ENCODE assay signal across 1 mouse cellular context in genomic region chr11:94473707-94474543, GRCm38 (mm10).
TF ChIP-seq lines count a peak whose summit lies in the region.

Gene Cacna1g (minus strand): TSS chr11:94474198.

TF ChIP-seq in CH12.LX, 34 proteins besides CTCF, POLR2A, EP300 and RAD21 (continued from another document):
- TF ChIP-seq MEF2A (IDR thresholded peaks at IDR 0.05; ENCODE audit: borderline replicate concordance, low read depth, low read length) (no peak), SIN3A (IDR thresholded peaks at IDR 0.05; ENCODE audit: low read length) (peak; percentile 44; the same call in 1 of the 2 replicates), CHD2 (IDR thresholded peaks at IDR 0.05; ENCODE audit: low read length) (peak; percentile 40; the same call in 1 of the 2 replicates), TBP (conservative IDR thresholded peaks at IDR 0.05; ENCODE audit: low read depth, low read length) (no peak), ELF1 (IDR thresholded peaks at IDR 0.05; ENCODE audit: low read depth, low read length) (no peak), UBTF (IDR thresholded peaks at IDR 0.05; ENCODE audit: low read depth, low read length) (peak; percentile 71; the same call in 1 of the 2 replicates), GABPA (IDR thresholded peaks at IDR 0.05; ENCODE audit: insufficient replicate concordance, low read depth, low read length) (no peak), USF2 (conservative IDR thresholded peaks at IDR 0.05; ENCODE audit: low read depth, low read length) (no peak), TCF12 (IDR thresholded peaks at IDR 0.05; ENCODE audit: low read depth, low read length) (0 out of 2 replicates have a peak, but pooled peaks have one; percentile 32), NRF1 (IDR thresholded peaks at IDR 0.05; ENCODE audit: low read depth, low read length) (peak; percentile 33; the same call in 1 of the 2 replicates)
